Mouse (Mus musculus): ENCODE data around the gene Zbtb20. TPM values are rescaled to one million over a fixed set of nuclear protein-coding genes. Genes with fewer than 3 reads are reported as not detected.

Gene Zbtb20
- polyA plus RNA-seq, 1 experiment from 2014 or later = 27.9 TPM

DNA sequence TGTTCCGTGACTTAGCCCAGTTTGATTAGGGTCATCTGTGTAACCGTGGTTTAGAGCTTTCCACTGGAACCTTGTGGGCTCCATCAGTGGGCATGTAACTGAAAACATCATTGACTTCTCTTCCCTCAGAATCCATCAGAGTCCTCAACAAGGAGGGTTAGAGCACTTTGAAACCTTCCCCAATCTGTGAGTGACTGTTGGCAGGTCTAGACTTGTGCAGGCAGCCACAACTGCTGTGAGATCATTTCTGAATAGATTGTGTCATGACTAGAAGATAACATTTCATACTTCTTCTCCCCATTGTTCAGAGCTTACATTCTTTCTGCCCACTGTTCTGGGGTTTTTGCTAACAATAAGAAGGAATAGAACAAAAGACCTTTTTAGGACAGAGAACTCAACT is 385.2 kb downstream of the Zbtb20 start:
- 60% methylated on average over 2 of the region's 2 CpGs for WGBS
- Histone ChIP-seq H3K4me3 (ENCODE audit: low read depth, low read length) (no peak overlapping the region), H3K36me3 (ENCODE audit: insufficient read depth, low read length) (no peaks in the 10 kb centered on the region), H3K27ac (ENCODE audit: low read length) (no peak overlapping the region), H3K4me1 (ENCODE audit: insufficient read depth, low read depth, low read length) (no peaks in the 10 kb centered on the region), H3K9me3 (ENCODE audit: low read length) (no peaks in the 10 kb centered on the region), H3K27me3 (replicated peaks; ENCODE audit: insufficient read depth, low read length) (no peaks in the 10 kb centered on the region), H3K4me2 (replicated peaks; ENCODE audit: low read depth, low read length) (no peak overlapping the region), H3K9ac (replicated peaks; ENCODE audit: low read depth) (no peak overlapping the region)
- no peak for TF ChIP-seq CTCF (IDR thresholded peaks at IDR 0.05)
- ATAC-seq = no peak
- no peak for DNase-seq (ENCODE audit: low spot score)

- 41% methylated on average over 2 of the region's 2 CpGs for WGBS
- no peak overlapping the region for H3K27ac ChIP-seq (ENCODE audit: low read length)
Observed at GRCm38 (mm10) chr16:43274057-43274595, 398.4 kb downstream of the Zbtb20 start.

GRCm38 (mm10) chr16:43276764-43277163 is 401.1 kb downstream of the Zbtb20 start:
- Histone ChIP-seq H3K9ac (replicated peaks; ENCODE audit: low read depth) (no peak overlapping the region), H3K4me1 (ENCODE audit: insufficient read depth, low read depth, low read length) (no peaks in the 10 kb centered on the region), H3K36me3 (ENCODE audit: insufficient read depth, low read length) (no peaks in the 10 kb centered on the region), H3K27ac (ENCODE audit: low read length) (no peak overlapping the region), H3K4me2 (replicated peaks; ENCODE audit: low read depth, low read length) (no peak overlapping the region), H3K9me3 (ENCODE audit: low read length) (no peaks in the 10 kb centered on the region), H3K27me3 (replicated peaks; ENCODE audit: insufficient read depth, low read length) (no peaks in the 10 kb centered on the region), H3K4me3 (ENCODE audit: low read depth, low read length) (no peak overlapping the region)
- ATAC-seq (no peak), DNase-seq (ENCODE audit: low spot score) (no peak)
- TF ChIP-seq CTCF (IDR thresholded peaks at IDR 0.05) (no peak), EP300 (IDR thresholded peaks at IDR 0.05) (no peak)
- WGBS = 94% methylated on average over 4 of the region's 4 CpGs

More at GRCm38 (mm10) chr16:43274057-43274595, 398.4 kb downstream of the Zbtb20 start:
- ATAC-seq (no peak), DNase-seq (ENCODE audit: low spot score) (no peak)
- H3K9me3 ChIP-seq (ENCODE audit: low read length) = no peaks in the 10 kb centered on the region
- TF ChIP-seq CTCF (IDR thresholded peaks at IDR 0.05) = no peak
- no peak for TF ChIP-seq EP300 (IDR thresholded peaks at IDR 0.05)
- H3K36me3 ChIP-seq (ENCODE audit: insufficient read depth, low read length) = no peaks in the 10 kb centered on the region
- no peak overlapping the region for H3K9ac ChIP-seq (replicated peaks; ENCODE audit: low read depth)
- H3K4me3 ChIP-seq (ENCODE audit: low read depth, low read length) = no peak overlapping the region
- no peaks in the 10 kb centered on the region for H3K27me3 ChIP-seq (replicated peaks; ENCODE audit: insufficient read depth, low read length)
- no peaks in the 10 kb centered on the region for H3K4me1 ChIP-seq (ENCODE audit: insufficient read depth, low read depth, low read length)
- no peak overlapping the region for H3K4me2 ChIP-seq (replicated peaks; ENCODE audit: low read depth, low read length)

GRCm38 (mm10) chr16:43286319-43286718 is 410.6 kb downstream of the Zbtb20 start:
- Histone ChIP-seq H3K27me3 (replicated peaks; ENCODE audit: insufficient read depth, low read length) (no peaks in the 10 kb centered on the region), H3K4me3 (ENCODE audit: low read depth, low read length) (no peak overlapping the region), H3K9ac (replicated peaks; ENCODE audit: low read depth) (no peak overlapping the region), H3K4me1 (ENCODE audit: insufficient read depth, low read depth, low read length) (no peaks in the 10 kb centered on the region), H3K9me3 (ENCODE audit: low read length) (no peaks in the 10 kb centered on the region), H3K4me2 (replicated peaks; ENCODE audit: low read depth, low read length) (no peak overlapping the region), H3K36me3 (ENCODE audit: insufficient read depth, low read length) (no peaks in the 10 kb centered on the region), H3K27ac (ENCODE audit: low read length) (no peak overlapping the region)
- DNase-seq (ENCODE audit: low spot score) = no peak
- TF ChIP-seq EP300 (IDR thresholded peaks at IDR 0.05) (no peak), CTCF (IDR thresholded peaks at IDR 0.05) (no peak)
- no peak for ATAC-seq
- WGBS = 86% methylated on average over 1 of the region's 1 CpGs

GRCm38 (mm10) chr16:43286783-43287383 is 411.2 kb downstream of the Zbtb20 start:
- no peaks in the 10 kb centered on the region for H3K9me3 ChIP-seq (ENCODE audit: low read length)
- WGBS = 58% methylated on average over 1 of the region's 1 CpGs
- no peaks in the 10 kb centered on the region for H3K27me3 ChIP-seq (replicated peaks; ENCODE audit: insufficient read depth, low read length)
- H3K4me2 ChIP-seq (replicated peaks; ENCODE audit: low read depth, low read length) = no peak overlapping the region
- H3K9ac ChIP-seq (replicated peaks; ENCODE audit: low read depth) = no peak overlapping the region
- H3K4me1 ChIP-seq (ENCODE audit: insufficient read depth, low read depth, low read length) = no peaks in the 10 kb centered on the region
- no peak overlapping the region for H3K27ac ChIP-seq (ENCODE audit: low read length)
- H3K36me3 ChIP-seq (ENCODE audit: insufficient read depth, low read length) = no peaks in the 10 kb centered on the region
- ATAC-seq (no peak), DNase-seq (ENCODE audit: low spot score) (no peak)
- TF ChIP-seq CTCF (IDR thresholded peaks at IDR 0.05) (no peak), EP300 (IDR thresholded peaks at IDR 0.05) (no peak)
- H3K4me3 ChIP-seq (ENCODE audit: low read depth, low read length) = no peak overlapping the region

DNA sequence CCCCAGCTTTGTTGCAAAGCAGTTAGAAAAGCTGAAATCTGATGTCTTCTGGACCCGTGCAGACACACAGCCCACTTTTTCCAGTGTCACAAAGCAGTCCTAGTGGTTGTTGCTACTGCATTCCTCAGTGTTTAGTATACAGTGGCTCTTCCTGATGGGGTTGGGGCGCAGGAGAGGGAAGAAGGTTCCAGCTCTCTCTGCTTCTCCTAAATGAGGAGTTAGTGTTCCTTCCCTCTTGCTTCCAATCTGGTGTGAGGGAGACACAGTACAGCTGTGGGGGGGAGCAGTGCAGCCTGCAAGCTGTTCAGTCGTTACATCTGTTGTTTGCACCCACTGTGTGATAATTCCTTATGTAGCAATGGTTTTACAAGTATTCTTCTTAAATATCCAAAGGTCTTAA is 415.7 kb downstream of the Zbtb20 start:
- 0 out of 2 replicates have a peak overlapping the region, but pooled peaks have one; percentile 22 for H3K27ac ChIP-seq (ENCODE audit: low read length)
- WGBS = 60% methylated on average over 3 of the region's 3 CpGs
- no peaks in the 10 kb centered on the region for H3K27me3 ChIP-seq (replicated peaks; ENCODE audit: insufficient read depth, low read length)
- H3K4me1 ChIP-seq (ENCODE audit: insufficient read depth, low read depth, low read length) = no peaks in the 10 kb centered on the region
- H3K4me3 ChIP-seq (ENCODE audit: low read depth, low read length) = no peak overlapping the region
- no peak overlapping the region for H3K9ac ChIP-seq (replicated peaks; ENCODE audit: low read depth)
- DNase-seq (ENCODE audit: low spot score) = peak; percentile 78
- no peaks in the 10 kb centered on the region for H3K9me3 ChIP-seq (ENCODE audit: low read length)
- H3K36me3 ChIP-seq (ENCODE audit: insufficient read depth, low read length) = no peaks in the 10 kb centered on the region
- peak; percentile 32 for TF ChIP-seq CTCF (IDR thresholded peaks at IDR 0.05)
- TF ChIP-seq EP300 (IDR thresholded peaks at IDR 0.05) = 0 out of 2 replicates have a peak, but pooled peaks have one; percentile 40
- ATAC-seq = peak; percentile 95
- no peak overlapping the region for H3K4me2 ChIP-seq (replicated peaks; ENCODE audit: low read depth, low read length)
